Mouse (Mus musculus) mammary gland, adult 2 months (tissue): ENCODE data around the gene Aldh1a2. TPM values are rescaled to one million over a fixed set of nuclear protein-coding genes. Genes with fewer than 3 reads are reported as not detected.

Experiments
- polyA plus RNA-seq: library from polyadenylated mRNA; depleted of rRNA; stranded (reverse); fragments of >200 nt; gene quantifications from 2 replicates; pipeline ENCODE4 v1.2.3, GENCODE M21; 2012; ENCODE audit warnings: low replicate concordance; rRNA removed

The Aldh1a2 gene
- polyA plus RNA-seq: 2.7 and 3.9 TPM in 2 replicates

DNA sequence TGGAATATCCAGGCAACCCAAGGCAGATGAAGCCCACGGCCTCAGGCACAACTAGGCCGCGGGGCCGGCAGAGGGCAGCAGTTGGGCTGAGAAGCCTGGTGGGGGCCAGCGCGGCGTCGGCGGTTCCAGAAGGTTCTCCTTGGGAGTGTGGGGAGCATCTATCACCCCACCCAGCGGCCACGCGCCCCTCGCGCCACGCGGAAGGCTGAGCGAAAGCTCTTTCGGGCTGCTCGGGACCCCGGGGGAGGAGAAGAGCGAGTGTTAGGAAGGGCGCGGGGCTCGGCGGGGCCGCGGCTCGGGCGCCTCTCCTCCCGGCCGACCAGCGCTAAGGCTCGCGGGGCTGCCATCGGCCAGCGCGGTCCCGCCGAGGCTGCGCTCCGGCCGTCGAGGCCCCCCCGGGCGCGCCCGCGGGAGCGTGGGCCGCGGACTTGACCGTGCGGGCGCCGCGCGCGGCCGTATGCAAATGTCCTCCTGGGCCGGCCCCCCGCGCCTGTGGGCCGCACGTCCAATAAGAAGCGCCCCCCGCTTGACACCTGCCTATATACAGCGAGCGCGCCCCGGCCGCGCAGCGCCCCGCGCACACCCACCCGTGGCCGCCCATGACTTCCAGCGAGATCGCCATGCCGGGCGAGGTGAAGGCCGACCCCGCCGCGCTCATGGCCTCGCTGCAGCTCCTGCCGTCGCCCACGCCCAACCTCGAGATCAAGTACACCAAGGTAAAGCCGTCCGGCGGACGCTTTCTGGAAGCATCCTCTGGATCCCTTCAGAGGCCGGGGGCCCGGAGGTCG, at the start of gene Aldh1a2:
TSS of gene Aldh1a2 (plus strand) at position 542 of the 788 bp plus-strand sequence.

DNA sequence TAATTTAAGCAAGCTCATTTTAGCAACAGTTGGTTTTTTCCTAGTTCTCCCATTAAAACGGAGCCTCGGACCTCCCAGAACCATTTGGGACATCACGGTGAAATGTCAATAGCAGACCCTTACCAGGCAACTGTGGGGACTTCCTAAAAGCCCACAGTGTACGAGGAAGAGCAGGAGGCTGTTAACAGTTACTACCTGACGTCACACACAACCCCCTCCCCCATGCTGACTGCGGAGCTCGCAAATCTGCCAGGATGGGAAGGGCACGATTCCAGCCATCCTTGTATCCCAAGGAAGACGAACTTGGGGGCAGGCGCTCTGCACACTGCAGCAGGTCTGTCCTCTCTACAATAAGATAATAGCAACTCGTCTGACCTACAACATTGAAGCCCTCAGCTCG, 47.1 kb upstream of the Aldh1a2 start, which contains the start of gene Aqp9:
TSS of gene Aqp9 (minus strand) at position 172 of the 400 bp plus-strand sequence.

Other genes with a start within 250 kb of the Aldh1a2 start
- gene Aqp9, start 47.1 kb upstream of the Aldh1a2 start, polyA plus RNA-seq: 0.94 and 1.5 TPM in 2 replicates